Comparison of ENCODE assay signal across 8 mouse cellular contexts in the genomic region with DNA sequence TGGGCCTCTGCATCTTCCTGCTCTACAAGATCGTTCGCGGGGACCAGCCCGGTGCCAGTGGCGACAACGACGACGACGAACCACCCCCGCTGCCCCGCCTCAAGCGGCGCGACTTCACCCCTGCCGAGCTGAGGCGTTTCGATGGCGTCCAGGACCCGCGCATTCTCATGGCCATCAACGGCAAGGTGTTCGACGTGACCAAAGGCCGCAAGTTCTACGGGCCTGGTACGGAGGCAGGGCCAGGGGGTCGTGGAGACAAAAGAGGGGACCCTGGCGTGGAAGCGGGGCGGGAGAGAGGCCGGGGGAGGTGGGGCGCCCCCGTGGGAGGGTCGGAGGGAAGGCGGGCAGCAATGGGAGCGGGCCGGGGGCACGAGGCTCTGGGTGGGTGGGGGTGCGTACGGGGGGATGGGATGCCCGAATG. TPM values are rescaled to one million over a fixed set of nuclear protein-coding genes. Genes with fewer than 3 reads are reported as not detected.
A peak's percentile ranks its signal among the peaks of the same experiment; 100 is the strongest.
DNase-seq lines count a peak whose midpoint lies in the region; ATAC-seq and TF ChIP-seq lines count a peak whose summit lies in the region.

No protein-coding gene starts in this region.

- TF ChIP-seq CTCF in kidney, postnatal 0 days (IDR thresholded peaks at IDR 0.05; ENCODE audit: low read depth) = no peak
- TF ChIP-seq CTCF in cortical plate, adult 2 months (IDR thresholded peaks at IDR 0.05; ENCODE audit: extremely low read depth, insufficient read depth, low read length) = no peak

- intact Hi-C loops in gastrocnemius, postnatal 14 days (cut with DNase I; ENCODE audit: low total_unique reads) = no loop called here

- peak; percentile 14 for DNase-seq in kidney, postnatal 0 days (ENCODE audit: low spot score)
- DNase-seq in kidney, adult 9 months = no peak
- DNase-seq in frontal cortex, postnatal 25 days (ENCODE audit: low spot score in 2 of 2) = no peak
- no peak for DNase-seq in right cerebral cortex, postnatal 25 days
- no peak for DNase-seq in gastrocnemius, postnatal 14 days

- H3K4me2 ChIP-seq in kidney, postnatal 0 days (ENCODE audit: low read length) = peak overlapping the region; percentile 54
- peak overlapping the region; percentile 65 for H3K4me2 ChIP-seq in hindbrain, embryonic 15.5 days
- peak overlapping the region; percentile 54 for H3K4me2 ChIP-seq in midbrain, embryonic 15.5 days

- no peak for TF ChIP-seq POLR2A in cortical plate, adult 2 months (IDR thresholded peaks at IDR 0.05; ENCODE audit: extremely low read depth, insufficient read depth, low read length)

- H3K27me3 ChIP-seq in kidney, postnatal 0 days (ENCODE audit: insufficient read depth, low read length) = no peaks in the 10 kb centered on the region
- H3K27me3 ChIP-seq in hindbrain, embryonic 15.5 days = no peaks in the 10 kb centered on the region
- H3K27me3 ChIP-seq in midbrain, embryonic 15.5 days (replicated peaks) = no peaks in the 10 kb centered on the region

- peak overlapping the region; percentile 72 for H3K4me3 ChIP-seq in kidney, postnatal 0 days (replicated peaks; ENCODE audit: low read depth, low read length)
- H3K4me3 ChIP-seq in cortical plate, adult 2 months (ENCODE audit: insufficient read depth, low read length) = peak overlapping the region; percentile 96
- H3K4me3 ChIP-seq in hindbrain, embryonic 15.5 days = peak overlapping the region; percentile 69
- H3K4me3 ChIP-seq in midbrain, embryonic 15.5 days = peak overlapping the region; percentile 66

- H3K9me3 ChIP-seq in kidney, postnatal 0 days (replicated peaks; ENCODE audit: low read length) = no peaks in the 10 kb centered on the region
- no peaks in the 10 kb centered on the region for H3K9me3 ChIP-seq in hindbrain, embryonic 15.5 days
- no peaks in the 10 kb centered on the region for H3K9me3 ChIP-seq in midbrain, embryonic 15.5 days

- peak overlapping the region; percentile 77 for H3K27ac ChIP-seq in kidney, postnatal 0 days
- peak overlapping the region; percentile 86 for H3K27ac ChIP-seq in cortical plate, adult 2 months (ENCODE audit: insufficient read depth, low read length)
- peak overlapping the region; percentile 87 for H3K27ac ChIP-seq in hindbrain, embryonic 15.5 days (replicated peaks)
- peak overlapping the region; percentile 90 for H3K27ac ChIP-seq in midbrain, embryonic 15.5 days

- WGBS in kidney, postnatal 0 days = 36% methylated on average over 41 of the region's 41 CpGs
- WGBS in hindbrain, embryonic 15.5 days = 31% methylated on average over 32 of the region's 41 CpGs
- 12% methylated on average over 39 of the region's 41 CpGs for WGBS in midbrain, embryonic 15.5 days

- peak; percentile 30; the same call in 1 of the 2 replicates for ATAC-seq in kidney, postnatal 0 days (replicated peaks; ENCODE audit: low FRiP score, low read depth)
- ATAC-seq in hindbrain, embryonic 15.5 days (ENCODE audit: low FRiP score, low read depth) = peak; percentile 31; the same call in 1 of the 2 replicates
- ATAC-seq in midbrain, embryonic 15.5 days (replicated peaks) = peak; percentile 72

- no peaks in the 10 kb centered on the region for H3K36me3 ChIP-seq in kidney, postnatal 0 days (ENCODE audit: insufficient read depth, low read length)
- 0 out of 2 replicates have a peak, but pooled peaks cover 3% of the 10 kb centered on the region for H3K36me3 ChIP-seq in hindbrain, embryonic 15.5 days
- H3K36me3 ChIP-seq in midbrain, embryonic 15.5 days (replicated peaks) = no peaks in the 10 kb centered on the region

- H3K4me1 ChIP-seq in kidney, postnatal 0 days (replicated peaks; ENCODE audit: insufficient read depth, low read length) = no peaks in the 10 kb centered on the region
- H3K4me1 ChIP-seq in cortical plate, adult 2 months (ENCODE audit: control insufficient read depth, insufficient read depth, low read length) = no peaks in the 10 kb centered on the region; the same call in 1 of the 2 replicates
- H3K4me1 ChIP-seq in hindbrain, embryonic 15.5 days (replicated peaks) = peaks cover 18% of the 10 kb centered on the region
- H3K4me1 ChIP-seq in midbrain, embryonic 15.5 days = peaks cover 14% of the 10 kb centered on the region

- peak overlapping the region; percentile 69 for H3K9ac ChIP-seq in kidney, postnatal 0 days (ENCODE audit: low read depth, low read length)
- peak overlapping the region; percentile 86 for H3K9ac ChIP-seq in hindbrain, embryonic 15.5 days
- H3K9ac ChIP-seq in midbrain, embryonic 15.5 days = peak overlapping the region; percentile 81

RNA-seq across cellular contexts. Expression of gene Pgrmc1, which starts 0.4 kb away (rescaled TPM):
- polyA plus RNA-seq in kidney, postnatal 0 days (2015; fragmentation: Nextera tagmentation; extraction: Ambion mirVana) = 316 and 327 TPM in 2 replicates
- 209 and 234 TPM in 2 replicates for polyA plus RNA-seq in cortical plate, adult 2 months (2012; rRNA removed)
- 607 and 612 TPM in 2 replicates for polyA plus RNA-seq in hindbrain, embryonic 15.5 days (2015; fragmentation: Nextera tagmentation; extraction: Ambion mirVana)
- polyA plus RNA-seq in midbrain, embryonic 15.5 days (2015; fragmentation: Nextera tagmentation; extraction: Ambion mirVana) = 682 and 686 TPM in 2 replicates
- total RNA-seq in gastrocnemius, postnatal 14 days (2021) = 10 to 100 TPM; 17.3 to 19.0 TPM

RNA-seq across cellular contexts. Expression of gene Akap17b, which starts 46.8 kb away (rescaled TPM):
- polyA plus RNA-seq in kidney, postnatal 0 days (2015; fragmentation: Nextera tagmentation; extraction: Ambion mirVana) = 2.8 and 3.5 TPM in 2 replicates
- 9.5 and 10.7 TPM in 2 replicates for polyA plus RNA-seq in cortical plate, adult 2 months (2012; rRNA removed)
- polyA plus RNA-seq in hindbrain, embryonic 15.5 days (2015; fragmentation: Nextera tagmentation; extraction: Ambion mirVana) = 6.1 and 6.3 TPM in 2 replicates
- 6.0 and 6.1 TPM in 2 replicates for polyA plus RNA-seq in midbrain, embryonic 15.5 days (2015; fragmentation: Nextera tagmentation; extraction: Ambion mirVana)
- 1 to 10 TPM; 1.4 to 1.6 TPM for total RNA-seq in gastrocnemius, postnatal 14 days (2021)
